Mouse (Mus musculus): ENCODE measurements around the gene Gm10251.
"Not testable (repeated sequence)": the region's sequence is repeated elsewhere in the genome, so short reads cannot be mapped to it uniquely, and the experiment has no call there.

- TF ChIP-seq CTCF (IDR thresholded peaks at IDR 0.05; ENCODE audit: extremely low read depth, insufficient read depth, insufficient read length, insufficient replicate concordance); POLR2A (IDR thresholded peaks at IDR 0.05; ENCODE audit: low read depth, low read length): not testable (repeated sequence)
These were observed 61.7 kb downstream of the Gm10251 start, which contains the start of gene Gm3460 for GRCm38 (mm10) chr14:6622318-6622717.
